Mouse (Mus musculus) thymus, postnatal 0 days (tissue): Measurements from ENCODE around the gene Hist1h2ac. TPM values are rescaled to one million over a fixed set of nuclear protein-coding genes. Genes with fewer than 3 reads are reported as not detected.
"Not testable (repeated sequence)": the region's sequence is repeated elsewhere in the genome, so short reads cannot be mapped to it uniquely, and the experiment has no call there.

Source experiments
- DNase-seq: peaks from one replicate; pipeline ENCODE4 v3.0.0-alpha.2; 2015; ENCODE audit warnings: low spot score
- polyA plus RNA-seq: library from polyadenylated mRNA; unstranded; fragments of >200 nt; fragmentation: Nextera tagmentation; extraction: Ambion mirVana; gene quantifications from 2 replicates; pipeline ENCODE4 v1.2.1, GENCODE M21; 2015

The Hist1h2ac gene
- 1.6 and 2.0 TPM in 2 replicates for polyA plus RNA-seq

DNA sequence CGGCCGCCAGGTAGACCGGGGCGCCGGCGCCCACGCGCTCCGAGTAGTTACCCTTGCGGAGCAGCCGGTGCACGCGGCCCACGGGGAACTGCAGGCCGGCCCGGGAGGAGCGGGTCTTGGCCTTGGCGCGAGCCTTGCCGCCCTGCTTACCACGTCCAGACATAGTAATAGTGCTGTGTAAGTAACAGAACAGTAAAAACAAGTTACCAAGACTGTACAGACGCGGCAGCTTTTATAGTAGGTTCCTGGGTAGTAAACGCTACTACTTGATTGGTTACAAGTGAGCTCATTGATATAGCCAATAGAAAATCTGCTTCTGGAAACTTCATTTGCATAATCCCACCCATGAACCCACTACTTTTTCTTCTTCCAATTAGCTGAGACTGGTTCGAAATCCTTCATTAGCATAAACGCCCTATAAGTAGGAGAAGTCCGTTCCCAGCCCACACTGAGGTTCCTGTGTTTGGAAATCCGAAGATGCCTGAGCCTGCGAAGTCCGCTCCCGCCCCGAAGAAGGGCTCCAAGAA, at the start of gene Hist1h2ac, which contains the start of gene Hist1h2bc:
Gene Hist1h2ac, minus strand, starts transcription at position 194 of the 527 bp plus-strand sequence.
Gene Hist1h2bc, plus strand, starts transcription at position 445 of the 527 bp plus-strand sequence.
- peak; percentile 96 for DNase-seq

DNA sequence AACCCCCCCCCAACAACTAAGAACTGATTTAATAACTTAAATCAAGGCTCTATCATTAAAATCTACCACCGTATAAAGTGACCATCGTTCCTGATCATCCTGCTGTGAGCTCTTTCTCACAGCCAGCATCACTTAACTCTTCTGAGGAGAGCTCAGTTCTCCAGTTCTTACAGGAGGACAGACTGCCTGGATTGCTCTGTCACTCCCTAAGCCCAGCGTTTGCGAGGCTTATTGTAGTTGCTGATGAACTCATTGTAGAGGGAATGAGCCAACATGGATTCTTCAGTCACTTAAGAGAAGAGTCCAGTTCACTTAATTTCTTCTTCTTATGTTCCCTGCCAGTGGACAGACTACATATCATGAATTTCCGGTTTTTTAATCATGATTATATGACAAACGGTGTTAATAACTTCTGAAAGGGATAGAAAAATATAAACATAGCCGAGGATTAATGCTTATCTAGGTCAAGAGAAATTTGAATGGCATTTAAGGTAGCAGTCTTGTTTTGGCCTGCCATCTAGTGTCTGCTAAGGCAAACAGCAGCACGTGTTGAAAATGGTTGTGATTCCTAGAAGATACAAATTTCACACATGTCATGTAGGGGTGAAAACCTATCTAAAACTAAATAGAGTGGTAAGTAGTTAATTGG, 48.5 kb upstream of the Hist1h2ac start:
- DNase-seq, result peak; percentile 67

DNA sequence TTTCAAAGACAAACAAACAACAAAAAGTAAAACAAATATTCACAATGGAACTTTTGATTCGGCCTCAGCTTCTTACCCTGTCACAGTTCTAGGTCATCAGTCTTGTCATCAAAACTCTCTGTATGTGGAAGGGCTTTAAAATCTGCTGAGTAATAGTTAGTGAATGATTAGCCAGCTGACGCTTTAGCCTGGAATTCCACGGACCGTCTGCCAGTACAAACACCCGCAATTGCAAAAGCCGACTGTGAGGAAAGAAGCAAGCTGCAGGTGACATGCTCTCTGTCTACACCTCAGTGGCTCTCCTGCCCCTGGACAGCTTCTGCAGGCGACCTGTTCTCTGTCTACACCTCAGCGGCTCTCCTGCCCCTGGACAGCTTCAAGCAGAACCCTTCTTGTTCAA, 46.7 kb upstream of the Hist1h2ac start:
- no peak for DNase-seq

DNA sequence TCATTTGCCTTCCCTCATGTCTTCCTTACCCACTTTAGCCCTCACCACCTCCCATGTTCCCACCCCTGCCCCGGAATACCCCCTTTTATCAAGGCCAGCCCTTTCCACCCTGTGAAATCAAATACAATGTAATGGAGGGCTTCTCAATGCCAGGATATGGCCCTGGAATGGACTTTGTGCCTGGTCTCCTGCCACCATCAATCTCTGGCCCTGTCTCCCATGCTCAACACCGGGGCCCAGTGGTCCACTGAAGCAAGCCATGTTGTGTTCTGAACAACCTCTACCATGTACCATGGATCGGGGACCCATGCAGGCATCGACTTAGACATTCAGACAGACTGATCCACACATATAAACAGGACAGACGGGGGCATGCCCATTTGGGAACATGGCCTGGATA, 46.0 kb upstream of the Hist1h2ac start:
- no peak for DNase-seq

DNA sequence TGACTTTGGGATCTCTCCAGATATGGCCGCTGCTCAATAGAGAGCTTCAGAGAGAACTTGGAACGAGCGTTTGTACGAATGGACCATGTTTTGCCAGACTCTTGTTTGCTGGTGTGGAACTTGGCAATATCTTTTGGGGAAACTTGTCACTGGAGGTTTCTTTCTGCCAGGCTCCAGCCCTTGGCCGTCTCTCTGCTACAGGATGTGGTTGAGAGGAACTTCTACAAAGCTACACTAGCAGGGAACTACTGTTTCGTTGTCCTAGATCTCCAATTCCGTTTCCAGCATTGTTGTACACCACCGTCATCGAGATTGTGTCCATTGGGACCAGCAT, 45.4 kb upstream of the Hist1h2ac start:
- peak; percentile 63 for DNase-seq

DNA sequence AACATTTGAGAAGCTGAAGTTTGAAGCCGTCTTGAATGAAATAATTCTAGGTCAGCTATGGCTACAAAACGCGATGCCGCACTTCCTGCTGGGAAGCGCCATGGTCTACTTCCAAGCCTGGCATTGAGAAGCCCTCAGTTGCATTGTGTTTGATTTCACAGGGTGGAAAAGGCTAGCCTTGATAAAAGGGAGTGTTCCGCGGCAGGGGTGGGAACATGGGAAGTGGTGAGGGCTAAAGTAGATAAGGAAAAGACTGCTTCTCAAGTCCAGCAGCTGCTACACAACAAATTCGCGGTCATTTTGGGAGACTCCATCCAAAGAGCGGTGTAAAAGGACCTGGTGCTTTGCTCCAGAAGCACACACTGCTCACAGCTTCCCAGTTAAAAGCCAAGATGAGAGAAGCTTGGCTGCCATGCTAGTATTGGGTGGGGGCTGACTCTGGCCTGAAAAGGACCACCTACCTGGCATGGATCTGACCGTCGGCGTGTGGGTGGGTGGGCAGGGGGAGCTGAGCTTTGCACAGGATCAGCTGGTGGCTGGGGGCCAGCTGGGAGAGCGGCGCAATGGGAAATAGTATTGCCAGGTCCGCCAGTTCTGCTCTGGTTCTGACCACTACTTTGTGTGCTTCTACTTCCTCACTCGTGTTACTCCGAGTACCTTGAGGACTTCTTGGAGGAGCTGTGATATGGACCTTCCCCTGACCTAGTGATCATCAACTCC, 44.9 kb upstream of the Hist1h2ac start:
- no peak for DNase-seq

DNA sequence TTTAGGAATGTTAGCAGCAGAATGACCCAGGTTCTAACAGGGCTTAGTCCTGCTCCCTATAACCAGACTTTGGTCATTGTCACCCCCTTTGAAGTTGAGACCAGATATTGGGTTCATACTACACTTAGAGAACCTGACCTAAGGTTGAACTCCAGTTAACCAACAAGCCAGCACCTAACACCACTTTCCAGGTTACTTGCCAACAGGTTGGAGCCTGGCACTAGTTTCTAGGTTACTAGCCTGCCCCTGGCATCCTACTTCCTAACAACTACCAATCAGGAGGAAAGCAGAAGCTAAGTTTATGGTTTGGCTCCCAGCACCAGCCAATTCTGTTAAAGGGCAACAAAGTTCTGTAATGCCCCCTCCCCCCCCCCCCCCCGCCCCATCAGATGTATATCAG, 41.5 kb upstream of the Hist1h2ac start:
- DNase-seq, result no peak

DNA sequence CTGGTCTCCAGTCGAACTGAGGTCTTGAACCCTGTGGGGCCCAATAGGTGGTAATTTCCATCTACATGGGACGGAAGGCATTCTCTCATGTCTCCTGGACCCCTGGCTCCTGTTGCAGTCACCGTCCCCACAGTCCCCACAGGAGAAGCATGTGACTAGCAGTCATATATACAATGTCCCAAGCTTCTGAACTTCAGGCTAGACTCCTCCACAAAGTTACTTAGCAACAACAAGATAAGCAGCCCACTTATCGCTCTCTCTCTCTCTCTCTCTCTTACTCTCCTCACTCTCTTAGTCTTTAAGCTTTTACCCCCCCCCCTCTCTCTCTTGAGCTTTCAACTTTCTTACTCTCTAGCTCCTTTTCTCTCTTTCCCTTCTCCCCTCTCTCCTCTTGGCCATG, 40.5 kb upstream of the Hist1h2ac start:
- no peak for DNase-seq

DNA sequence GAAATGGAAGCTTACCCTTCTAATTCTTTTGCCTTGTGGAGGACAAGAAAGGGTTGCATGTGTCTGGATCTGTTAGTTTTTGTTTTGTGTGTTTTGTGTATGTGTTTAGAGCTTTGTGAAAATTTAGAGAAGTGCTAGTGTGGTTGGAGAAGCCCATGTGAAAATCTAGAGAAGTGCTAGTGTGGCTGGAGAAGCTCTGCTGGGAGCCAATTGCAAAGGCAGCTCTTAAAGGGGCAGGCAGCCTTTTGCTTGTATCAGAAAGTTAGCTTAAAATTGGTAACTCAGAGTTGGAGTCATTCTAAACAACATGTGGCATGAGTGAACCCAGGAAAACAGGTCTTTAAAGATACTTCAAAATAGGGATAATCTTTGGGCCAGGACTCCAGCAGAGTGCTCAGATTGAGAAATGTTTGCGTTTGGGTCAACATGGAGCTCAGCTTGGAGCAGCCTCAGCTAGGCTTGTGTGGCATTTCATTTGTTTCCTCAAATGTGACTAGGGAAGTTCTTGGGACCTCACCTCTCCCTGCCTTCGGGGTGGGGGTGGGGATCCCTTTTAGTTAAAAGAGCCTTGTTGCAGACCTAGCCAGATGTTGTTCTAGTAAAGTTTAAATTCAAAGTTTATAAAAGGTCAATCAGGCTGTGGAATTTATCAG, 34.0 kb upstream of the Hist1h2ac start:
- DNase-seq, result not testable (repeated sequence)

DNA sequence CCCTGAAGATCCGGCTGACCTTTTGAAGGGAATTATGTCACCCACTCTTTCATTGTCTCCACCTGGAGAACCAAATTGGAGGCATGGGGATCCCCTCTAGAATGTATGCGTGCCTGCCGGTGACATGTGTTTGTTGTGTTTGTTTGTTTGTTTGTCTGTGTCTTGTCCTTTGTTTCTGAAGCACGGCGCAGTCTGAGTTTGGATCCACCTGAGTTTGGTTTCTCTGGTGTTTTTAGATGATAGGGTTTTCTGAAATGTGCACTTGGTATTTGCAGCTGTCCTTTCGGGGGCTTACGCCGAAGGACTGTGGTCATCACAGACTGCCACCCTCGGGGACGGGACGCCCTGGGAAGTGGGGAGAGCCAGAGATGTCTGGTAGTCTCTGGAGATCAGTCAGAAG, 33.4 kb upstream of the Hist1h2ac start:
- DNase-seq, result no peak

DNA sequence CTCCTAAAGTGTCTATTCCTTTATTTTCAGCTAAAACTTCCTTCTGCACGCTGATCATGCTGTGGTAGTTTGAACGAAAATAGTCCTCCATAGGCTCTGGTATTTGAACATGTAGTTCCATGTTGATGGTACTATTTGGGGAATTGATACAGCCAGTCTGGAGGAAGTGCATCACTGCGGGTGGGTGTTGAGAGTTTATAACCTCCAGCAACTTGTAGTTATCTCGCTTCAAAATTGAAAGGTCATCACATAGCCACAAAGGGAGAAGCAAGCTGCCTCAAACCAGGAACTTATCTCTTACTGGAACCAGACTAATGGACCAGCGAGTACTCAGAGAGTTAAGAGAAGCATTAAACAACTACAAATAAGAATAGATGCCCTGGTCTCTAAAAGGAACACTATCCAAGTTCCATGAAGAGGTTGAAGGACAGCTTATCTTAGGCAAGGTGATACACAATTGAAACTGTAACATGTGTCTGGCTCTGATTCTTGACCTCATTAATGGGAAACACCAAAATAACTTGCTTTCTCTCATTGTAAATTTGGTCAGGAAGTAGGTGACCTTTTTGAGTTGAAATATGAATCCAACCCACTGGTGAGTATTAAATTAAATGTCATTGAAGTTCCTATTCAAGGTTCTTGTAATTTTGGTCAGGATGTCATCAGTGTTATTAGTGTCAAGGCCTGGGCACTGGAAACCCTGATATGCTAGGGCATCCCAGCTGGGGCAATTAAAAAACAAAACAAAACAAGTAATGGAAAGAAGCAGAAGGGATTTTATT, 32.7 kb upstream of the Hist1h2ac start:
- DNase-seq, result no peak

DNA sequence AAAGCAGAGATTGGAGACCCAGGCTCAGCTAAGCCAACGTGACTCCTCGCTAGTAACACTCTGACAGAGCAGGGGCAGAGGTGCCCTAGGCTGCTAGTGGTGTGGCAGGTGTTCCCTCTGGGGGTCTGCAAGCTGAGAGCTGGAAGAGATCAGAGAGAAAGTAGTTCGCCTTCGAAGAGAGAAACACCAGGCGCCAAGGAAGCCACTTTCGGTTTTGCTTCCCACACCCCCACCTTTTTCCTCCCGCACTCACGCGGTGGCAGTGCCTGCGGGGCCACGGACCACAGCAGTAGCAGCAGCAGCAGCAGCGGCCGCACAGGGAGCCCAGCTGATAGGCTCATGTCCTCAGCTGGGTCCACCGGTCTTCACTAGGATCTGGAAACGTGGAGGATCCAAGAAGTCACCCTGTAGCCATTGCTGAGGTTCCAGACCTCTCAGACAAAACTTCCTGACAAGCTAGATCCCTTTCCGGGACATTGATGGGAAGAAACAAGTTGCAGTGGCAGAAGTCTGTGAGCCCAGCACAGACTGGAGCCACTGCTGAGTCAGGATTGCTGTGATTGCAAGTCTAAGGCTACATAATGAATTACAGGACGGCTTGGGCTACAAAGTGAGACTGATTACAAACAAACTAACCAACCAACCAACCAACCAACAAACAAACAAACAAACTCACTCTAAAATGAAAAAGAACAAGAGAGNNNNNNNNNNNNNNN, 26.8 kb upstream of the Hist1h2ac start, which contains the start of gene Hfe:
Gene Hfe, minus strand, starts transcription at position 481 of the 716 bp plus-strand sequence.
- peak; percentile 82 for DNase-seq

DNA sequence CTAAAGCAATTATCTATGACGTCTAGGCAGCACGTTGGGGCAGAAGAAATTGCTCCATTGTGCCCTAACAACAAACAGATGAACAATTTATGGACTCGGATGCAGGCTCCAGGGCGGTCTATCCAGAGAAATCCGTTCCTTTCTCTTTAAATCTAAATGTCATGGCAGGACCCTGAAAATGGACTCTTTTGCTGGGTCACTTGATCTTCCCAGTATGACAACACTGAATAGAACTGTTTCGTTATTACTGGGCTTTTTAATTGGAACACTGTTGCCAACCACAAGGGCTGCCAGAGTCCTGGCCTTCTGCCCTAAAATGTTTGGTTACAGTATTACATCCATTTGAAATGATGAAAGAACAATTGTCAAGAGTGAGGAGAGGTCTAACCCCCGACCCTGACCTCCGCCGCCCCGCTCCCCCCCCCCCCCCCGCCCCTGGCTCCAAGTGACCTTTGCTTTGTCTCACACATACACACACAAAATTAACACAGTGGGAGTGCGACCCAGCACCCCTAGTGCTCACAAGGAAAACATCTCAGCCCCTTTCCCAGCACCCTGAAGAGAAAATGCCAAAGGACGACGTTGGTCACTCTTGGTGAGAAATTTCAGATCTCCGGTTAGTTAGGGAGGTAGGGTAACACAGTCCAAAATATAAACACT, 26.1 kb upstream of the Hist1h2ac start:
- DNase-seq, result no peak

DNA sequence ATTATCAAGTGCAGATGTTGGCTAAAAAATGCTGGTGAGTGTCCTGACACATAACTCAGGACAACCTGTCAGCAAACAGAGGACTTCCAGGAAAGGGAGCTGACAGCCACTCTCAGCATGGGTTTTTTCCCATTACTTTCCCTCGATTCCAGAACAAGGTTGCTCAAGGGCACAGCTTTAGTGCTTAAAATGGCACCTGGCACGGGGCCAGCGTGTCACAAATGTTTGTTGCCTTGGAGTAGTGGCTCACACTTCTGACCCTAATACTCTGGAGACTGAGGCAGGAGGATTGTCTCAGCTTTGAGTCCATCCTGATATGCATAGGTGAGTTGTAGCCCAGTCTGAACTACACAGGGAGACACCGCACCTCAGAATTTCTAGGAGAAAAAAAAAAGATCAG, 24.9 kb upstream of the Hist1h2ac start:
- DNase-seq, result no peak

DNA sequence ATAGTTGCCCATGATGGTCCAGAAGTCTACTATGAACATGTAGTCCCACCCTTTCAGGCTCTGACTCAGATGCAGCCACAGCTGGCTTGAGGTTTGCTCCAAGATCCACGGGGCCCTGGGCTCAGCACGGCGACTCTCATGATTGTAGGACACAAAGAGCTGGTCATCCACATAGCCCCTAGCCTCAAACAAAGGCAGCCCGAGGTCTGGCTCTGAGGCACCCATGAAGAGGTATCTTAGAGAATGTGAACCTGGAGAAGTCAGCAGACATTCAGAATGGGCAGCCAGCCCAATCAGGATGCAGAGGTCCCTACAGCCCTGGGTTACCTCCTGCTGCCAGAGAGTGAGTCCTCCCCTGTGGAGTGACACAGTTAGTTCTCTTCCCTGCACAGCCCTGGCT, 24.3 kb upstream of the Hist1h2ac start:
- no peak for DNase-seq

DNA sequence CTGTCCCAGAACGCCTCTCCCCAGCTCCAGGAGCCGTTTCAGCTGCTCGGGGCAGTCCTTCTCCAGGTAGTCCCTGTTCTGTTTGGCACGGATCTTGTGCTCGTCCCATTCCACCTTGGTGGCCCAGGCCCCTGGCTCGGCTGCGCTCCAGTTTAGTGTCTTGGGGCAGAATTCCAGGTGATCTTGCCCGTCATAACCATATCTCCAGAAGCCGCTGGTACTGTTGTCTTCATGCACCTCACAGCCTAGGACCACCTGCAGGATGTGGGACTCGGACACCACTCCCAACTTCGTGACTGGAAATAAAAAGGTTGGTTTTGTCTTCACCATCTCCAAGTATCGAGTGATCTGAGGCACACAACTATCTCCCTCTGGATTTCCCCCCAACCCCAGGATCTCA, 23.0 kb upstream of the Hist1h2ac start:
- no peak for DNase-seq

DNA sequence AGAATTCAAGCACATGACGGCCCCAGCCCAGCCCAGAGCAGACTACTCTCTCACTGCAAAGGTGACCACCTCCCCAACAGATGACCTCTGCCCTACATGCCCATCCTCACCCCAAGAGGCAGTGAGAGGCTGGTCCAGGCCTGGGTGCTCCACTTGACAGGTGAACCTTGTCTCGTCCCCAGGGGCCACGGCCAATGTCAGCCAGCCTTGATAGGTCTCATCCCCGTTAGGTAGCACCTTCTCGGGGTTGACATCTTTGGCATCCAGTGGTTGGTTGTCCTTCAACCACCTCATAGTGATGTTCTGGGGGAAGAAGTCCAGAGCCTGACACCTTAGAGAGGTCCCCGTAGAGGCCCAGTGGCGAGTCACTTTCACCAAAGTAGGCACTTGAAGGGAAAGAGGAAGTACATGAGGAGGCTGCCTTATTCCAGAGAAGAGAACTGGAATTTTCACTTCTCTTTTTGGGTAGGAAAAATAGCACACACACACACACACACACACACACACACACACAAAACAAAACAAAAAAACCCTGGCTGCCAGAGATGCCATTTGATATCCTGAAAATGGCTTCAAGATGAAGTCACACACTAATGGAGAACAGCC, 22.1 kb upstream of the Hist1h2ac start:
- DNase-seq, result no peak

DNA sequence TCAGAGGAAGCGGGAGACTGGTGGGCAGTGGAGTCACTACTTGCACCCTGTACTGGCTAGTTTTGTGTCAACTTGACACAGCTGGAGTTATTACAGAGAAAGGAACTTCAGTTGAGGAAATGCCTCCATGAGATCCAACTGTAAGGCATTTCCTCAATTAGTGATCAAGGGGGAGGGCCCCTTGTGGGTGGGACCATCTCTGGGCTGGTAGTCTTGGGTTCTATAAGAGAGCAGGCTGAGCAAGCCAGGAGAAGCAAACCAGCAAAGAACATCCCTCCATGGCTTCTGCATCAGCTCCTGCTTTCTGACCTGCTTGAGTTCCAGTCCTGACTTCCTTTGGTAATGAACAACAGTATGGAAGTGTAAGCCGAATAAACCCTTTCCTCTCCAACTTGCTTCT, 19.1 kb upstream of the Hist1h2ac start:
- not testable (repeated sequence) for DNase-seq

DNA sequence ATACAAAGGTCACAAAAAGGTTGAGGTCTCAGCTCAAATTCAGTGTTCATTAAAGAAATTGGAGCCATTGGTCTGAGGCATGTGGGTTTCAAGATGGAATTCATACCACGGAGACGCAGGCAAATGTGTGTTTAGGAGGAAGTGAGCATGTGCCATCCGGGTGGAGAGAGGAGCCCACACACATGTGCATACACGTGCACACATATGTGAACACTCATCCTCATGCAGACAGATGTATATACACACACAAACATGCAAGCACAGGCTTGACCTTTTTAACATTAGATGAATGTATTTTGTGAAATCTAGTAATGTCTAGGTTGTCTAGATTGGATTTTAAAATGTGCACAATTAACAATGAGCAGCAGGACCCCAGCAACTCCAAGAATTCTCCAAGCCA, 18.5 kb upstream of the Hist1h2ac start:
- DNase-seq, result no peak
